Mouse (Mus musculus) small intestine, adult 10 weeks (tissue): ENCODE measurements around the gene Pou2af1. TPM values are rescaled to one million over a fixed set of nuclear protein-coding genes. Genes with fewer than 3 reads are reported as not detected.

Source experiments
- polyA plus RNA-seq: library from polyadenylated mRNA; stranded (reverse); fragments of 350-450 nt; fragmentation: Illumina TruSeq; extraction: RNeasy Lipid Tissue Mini Kit (QIAGEN cat#74804); gene quantifications from one replicate; pipeline ENCODE4 v1.2.3, GENCODE M21; 2014; ENCODE audit warnings: low replicate concordance

The Pou2af1 gene
- polyA plus RNA-seq, result 27.3 TPM

GRCm38 (mm10) chr9:51213023-51213728 lies at the start of gene Pou2af1:
Gene Pou2af1 (plus strand): TSS chr9:51213708.

DNA sequence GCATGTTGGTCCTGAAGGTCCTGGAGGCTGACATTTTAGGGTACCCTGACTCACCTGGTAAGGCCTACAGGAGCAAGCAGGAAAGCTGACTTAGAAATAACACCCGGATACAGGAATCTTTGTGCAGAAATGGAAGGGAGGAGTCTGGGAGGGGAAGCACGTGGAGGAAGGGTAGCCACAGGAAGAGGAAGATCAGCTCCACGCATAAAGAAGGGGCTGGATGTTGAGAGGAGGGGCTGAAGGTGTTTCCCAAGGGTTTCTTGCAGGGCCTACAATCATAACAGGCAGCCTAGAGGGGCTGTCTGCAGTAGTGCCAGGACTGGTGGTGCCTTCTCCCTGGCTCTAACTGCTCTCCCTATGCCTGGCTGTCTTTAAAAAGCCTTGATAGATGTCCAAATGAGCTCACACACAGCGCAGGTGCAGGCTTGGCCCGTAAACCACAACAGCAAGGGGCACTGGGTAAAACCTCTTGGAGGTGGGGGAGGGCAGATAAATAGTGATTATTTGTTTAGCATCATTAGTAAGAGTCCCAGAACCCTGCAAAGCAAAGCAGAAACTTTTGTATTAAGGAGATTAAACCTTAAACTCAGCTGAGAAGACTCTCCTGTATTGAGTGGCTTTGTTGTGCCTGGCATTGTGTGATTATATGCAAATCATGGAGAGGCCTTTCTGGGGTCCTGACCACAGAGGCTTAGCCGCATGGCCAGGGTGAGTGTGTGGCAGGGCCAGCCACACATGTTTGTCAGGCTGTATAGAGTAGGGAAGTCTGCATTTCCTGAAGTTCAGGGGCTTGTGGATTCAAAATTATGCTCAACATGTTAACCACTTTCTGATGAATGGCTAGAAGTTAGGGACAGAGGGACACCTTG lies 48.0 kb upstream of the Pou2af1 start, which contains the start of gene Gm32742:
Gm32742 (minus strand) TSS at position 206 of the 869 bp plus-strand sequence.

DNA sequence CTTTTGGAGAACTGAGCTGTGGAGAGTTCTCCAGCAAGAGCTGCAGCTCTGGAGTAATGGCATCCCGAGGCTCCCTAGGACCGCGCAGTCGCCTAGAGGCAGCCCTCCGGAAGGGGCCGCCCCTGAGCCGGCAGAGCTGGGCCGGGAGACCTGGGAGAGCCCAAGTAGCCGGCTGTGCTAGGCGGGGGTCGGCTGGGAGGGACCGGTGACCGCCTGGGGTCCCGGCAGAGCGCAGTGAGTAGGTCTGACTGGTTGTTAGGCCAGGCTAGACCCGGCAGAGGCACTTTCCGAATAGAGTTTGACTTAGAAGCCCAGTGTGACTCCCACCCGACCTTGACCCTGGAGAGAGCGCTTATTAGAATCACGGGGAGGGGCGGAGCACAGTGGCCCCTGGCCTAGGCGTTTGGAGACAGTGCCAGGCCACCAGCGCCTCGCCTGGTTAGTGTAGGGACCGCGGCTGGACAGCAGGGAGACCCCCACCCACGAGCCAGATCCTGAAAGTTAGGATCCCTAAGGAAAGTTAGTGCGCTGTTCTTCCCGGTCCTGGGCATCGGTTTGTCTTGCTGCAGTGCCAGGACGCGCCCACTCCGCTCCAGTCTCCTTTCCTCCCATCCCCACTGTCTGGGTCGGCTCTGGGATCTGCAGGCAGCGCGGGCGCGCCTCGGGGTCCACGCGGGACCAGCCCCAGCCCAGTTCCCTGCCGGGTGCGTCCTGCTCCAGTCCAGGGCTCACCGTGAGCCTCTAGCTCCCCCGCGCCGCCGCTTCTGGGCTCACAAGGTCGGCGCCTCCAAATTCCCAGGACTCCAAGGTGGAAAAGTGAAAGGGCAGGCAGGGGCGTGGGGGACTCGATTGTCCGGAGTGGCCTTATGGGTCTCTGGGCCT lies 65.2 kb downstream of the Pou2af1 start, which contains the start of gene Colca2:
Colca2 (minus strand) TSS at position 70 of the 882 bp plus-strand sequence.

Other genes starting within 250 kb of the Pou2af1 start
- gene Sik2, start 204.6 kb upstream of the Pou2af1 start, polyA plus RNA-seq, result 5.9 TPM
- not detected for gene Btg4, start 152.8 kb upstream of the Pou2af1 start, polyA plus RNA-seq
- gene Layn, start 136.6 kb upstream of the Pou2af1 start, polyA plus RNA-seq, result 0.48 TPM
- not detected for gene 4833427G06Rik, start 111.6 kb upstream of the Pou2af1 start, polyA plus RNA-seq
- gene Gm32742, start 48.2 kb upstream of the Pou2af1 start, polyA plus RNA-seq, result 0.82 TPM
- gene Colca2, start 64.9 kb downstream of the Pou2af1 start, polyA plus RNA-seq, result 4.6 TPM
- 17.3 TPM for gene 1810046K07Rik, start 115.2 kb downstream of the Pou2af1 start, polyA plus RNA-seq